Mouse (Mus musculus) midbrain, embryonic 16.5 days (tissue): ENCODE results near the gene Tigd3. TPM values are rescaled to one million over a fixed set of nuclear protein-coding genes. Genes with fewer than 3 reads are reported as not detected.

Source experiments
- ATAC-seq: fragments of 200-750 bp; cut with Nextera tagmentation; 2 replicates; pipeline ENCODE4 v1.8.0; 2017; ENCODE audit warnings: moderate TSS enrichment
- H3K27ac ChIP-seq: fragments of 300-500 bp; sonication (generic); 2 replicates; pipeline ENCODE4 v1.5.1; 2014; ENCODE audit warnings: mild to moderate bottlenecking, low read length, mixed read lengths
- H3K27me3 ChIP-seq: fragments of 300-500 bp; sonication (generic); 2 replicates; pipeline ENCODE4 v1.6.1; 2014; ENCODE audit warnings: low read depth, low read length, mixed read lengths; ENCODE audit not compliant: control insufficient read depth, insufficient read depth
- H3K36me3 ChIP-seq: fragments of 300-500 bp; sonication (generic); 2 replicates; pipeline ENCODE4 v1.6.1; 2014; ENCODE audit warnings: mild to moderate bottlenecking, low read length, moderate library complexity, mixed read lengths; ENCODE audit not compliant: control insufficient read depth, insufficient read depth
- H3K4me1 ChIP-seq: fragments of 300-500 bp; sonication (generic); 2 replicates; pipeline ENCODE4 v1.6.1; 2014; ENCODE audit warnings: mild to moderate bottlenecking, low read length, mixed read lengths; ENCODE audit not compliant: control insufficient read depth, insufficient read depth
- H3K4me2 ChIP-seq: fragments of 300-500 bp; sonication (generic); 2 replicates; pipeline ENCODE4 v1.6.1; 2014; ENCODE audit warnings: mild to moderate bottlenecking, low read length, mixed read lengths
- H3K4me3 ChIP-seq: fragments of 300-500 bp; sonication (generic); 2 replicates; pipeline ENCODE4 v1.5.1; 2014; ENCODE audit warnings: low read depth, mild to moderate bottlenecking, low read length, moderate library complexity, mixed read lengths
- H3K9ac ChIP-seq: fragments of 300-500 bp; sonication (generic); 2 replicates; pipeline ENCODE4 v1.6.1; 2014; ENCODE audit warnings: low read depth, low read length, mixed read lengths
- H3K9me3 ChIP-seq: fragments of 300-500 bp; sonication (generic); replicated peaks from 2 replicates; pipeline ENCODE4 v1.6.1; 2014; ENCODE audit warnings: mild to moderate bottlenecking, low read length, mixed read lengths; ENCODE audit not compliant: control insufficient read depth, poor library complexity, severe bottlenecking
- WGBS: fragments of 180-500 bp; shearing (Covaris S2); extraction: QIAGEN DNeasy Blood & Tissue Kit; methylation state at CpG from one replicate; pipeline ENCODE4 v1.1.7; 2014; 5-methylcytosine and 5-hydroxymethylcytosine counted together
- polyA plus RNA-seq: library from polyadenylated mRNA; unstranded; fragments of >200 nt; fragmentation: Nextera tagmentation; extraction: Ambion mirVana; gene quantifications from 2 replicates; pipeline ENCODE4 v1.2.1, GENCODE M21; 2015

Tigd3 gene
- polyA plus RNA-seq, 1 experiment from 2014 or later = 13.4 TPM

- no peaks in the 10 kb centered on the region for H3K27me3 ChIP-seq
- peak overlapping the region; percentile 74 for H3K4me3 ChIP-seq
- peak overlapping the region; percentile 67 for H3K4me2 ChIP-seq
- H3K9me3 ChIP-seq = no peaks in the 10 kb centered on the region
- peaks cover 17% of the 10 kb centered on the region for H3K4me1 ChIP-seq
- peak overlapping the region; percentile 69 for H3K27ac ChIP-seq
- no peaks in the 10 kb centered on the region for H3K36me3 ChIP-seq
- 27% methylated on average over 11 of the region's 11 CpGs for WGBS
- ATAC-seq = no peak
- H3K9ac ChIP-seq = peak overlapping the region; percentile 79
Measured at GRCm38 (mm10) chr19:5925311-5925855, 31.4 kb upstream of the Tigd3 start.

GRCm38 (mm10) chr19:5924713-5925093 lies 30.8 kb upstream of the Tigd3 start, which contains the start of gene Cdc42ep2:
Gene Cdc42ep2, minus strand, starts transcription at chr19:5924816.
- ATAC-seq = peak; percentile 95

GRCm38 (mm10) chr19:5923990-5924712 lies 30.2 kb upstream of the Tigd3 start:
- ATAC-seq = peak; percentile 89
- H3K4me1 ChIP-seq = peaks cover 17% of the 10 kb centered on the region
- peak overlapping the region; percentile 67 for H3K4me2 ChIP-seq
- peak overlapping the region; percentile 79 for H3K9ac ChIP-seq
- H3K27ac ChIP-seq = peak overlapping the region; percentile 69
- WGBS = under 1% methylated on average over 38 of the region's 38 CpGs
- H3K27me3 ChIP-seq = no peaks in the 10 kb centered on the region
- peak overlapping the region; percentile 74 for H3K4me3 ChIP-seq
- H3K9me3 ChIP-seq = no peaks in the 10 kb centered on the region
- H3K36me3 ChIP-seq = no peaks in the 10 kb centered on the region

More at GRCm38 (mm10) chr19:5924713-5925093, 30.8 kb upstream of the Tigd3 start, which contains the start of gene Cdc42ep2:
- peaks cover 17% of the 10 kb centered on the region for H3K4me1 ChIP-seq
- peak within 1 kb of the TSS; percentile 79 for H3K9ac ChIP-seq
- H3K27ac ChIP-seq = peak within 1 kb of the TSS; percentile 69
- no peaks in the 10 kb centered on the region for H3K9me3 ChIP-seq
- H3K36me3 ChIP-seq = no peaks in the 10 kb centered on the region
- under 1% methylated on average over 18 of the region's 18 CpGs for WGBS
- H3K4me2 ChIP-seq = peak within 1 kb of the TSS; percentile 67
- no peaks in the 10 kb centered on the region for H3K27me3 ChIP-seq
- H3K4me3 ChIP-seq = peak within 1 kb of the TSS; percentile 74

GRCm38 (mm10) chr19:5922963-5923362 lies 29.0 kb upstream of the Tigd3 start:
- 93% methylated on average over 3 of the region's 3 CpGs for WGBS
- H3K36me3 ChIP-seq = peaks cover 7% of the 10 kb centered on the region
- H3K27me3 ChIP-seq = no peaks in the 10 kb centered on the region
- no peaks in the 10 kb centered on the region for H3K9me3 ChIP-seq
- H3K4me3 ChIP-seq = no peak overlapping the region
- ATAC-seq = no peak
- no peak overlapping the region for H3K4me2 ChIP-seq
- no peak overlapping the region for H3K27ac ChIP-seq
- no peak overlapping the region for H3K9ac ChIP-seq
- peaks cover 17% of the 10 kb centered on the region for H3K4me1 ChIP-seq

GRCm38 (mm10) chr19:5922119-5922942 lies 28.4 kb upstream of the Tigd3 start:
- Histone ChIP-seq H3K27ac (no peak overlapping the region), H3K27me3 (no peaks in the 10 kb centered on the region), H3K9ac (no peak overlapping the region), H3K4me3 (no peak overlapping the region), H3K4me2 (peak overlapping the region; percentile 35; the same call in 1 of the 2 replicates), H3K4me1 (peaks cover 17% of the 10 kb centered on the region), H3K36me3 (peaks cover 8% of the 10 kb centered on the region), H3K9me3 (no peaks in the 10 kb centered on the region)
- WGBS = 77% methylated on average over 15 of the region's 15 CpGs
- no peak for ATAC-seq

- Histone ChIP-seq H3K9me3 (no peaks in the 10 kb centered on the region), H3K4me2 (peak overlapping the region; percentile 35), H3K27ac (no peak overlapping the region), H3K4me1 (peaks cover 17% of the 10 kb centered on the region), H3K9ac (no peak overlapping the region; the same call in 1 of the 2 replicates), H3K4me3 (no peak overlapping the region), H3K27me3 (no peaks in the 10 kb centered on the region), H3K36me3 (peaks cover 14% of the 10 kb centered on the region)
- WGBS = 24% methylated on average over 8 of the region's 9 CpGs
- ATAC-seq = no peak
Measured at GRCm38 (mm10) chr19:5921715-5922114, 27.8 kb upstream of the Tigd3 start.

- peak; percentile 8; the same call in 1 of the 2 replicates for ATAC-seq
- Histone ChIP-seq H3K36me3 (peaks cover 13% of the 10 kb centered on the region), H3K9me3 (no peaks in the 10 kb centered on the region), H3K4me2 (peak within 1 kb of the TSS; percentile 93), H3K27me3 (no peaks in the 10 kb centered on the region), H3K4me1 (peaks cover 28% of the 10 kb centered on the region), H3K4me3 (peak within 1 kb of the TSS; percentile 94), H3K27ac (peak within 1 kb of the TSS; percentile 80), H3K9ac (peak within 1 kb of the TSS; percentile 89)
- 24% methylated on average over 13 of the region's 13 CpGs for WGBS
Measured at GRCm38 (mm10) chr19:5913007-5913719, 19.2 kb upstream of the Tigd3 start, which contains the start of gene Dpf2. Gene Dpf2, minus strand, starts transcription at chr19:5913010.
